Mouse (Mus musculus): ENCODE data around the gene Capn11. TPM values are rescaled to one million over a fixed set of nuclear protein-coding genes. Genes with fewer than 3 reads are reported as not detected.

Gene Capn11
- polyA plus RNA-seq, 1 experiment from 2014 or later = 0.05 TPM

GRCm38 (mm10) chr17:45589236-45589635 is 69.9 kb downstream of the Capn11 start:
- ATAC-seq (ENCODE audit: low read depth) = no peak

GRCm38 (mm10) chr17:45588370-45588769 is 70.8 kb downstream of the Capn11 start:
- no peak overlapping the region for H3K4me3 ChIP-seq (replicated peaks)
- H3K36me3 ChIP-seq = peaks cover 84% of the 10 kb centered on the region
- H3K9ac ChIP-seq = no peak overlapping the region
- ATAC-seq (ENCODE audit: low read depth) (no peak), DNase-seq (no peak)
- no peaks in the 10 kb centered on the region for H3K27me3 ChIP-seq
- H3K9me3 ChIP-seq (replicated peaks) = no peaks in the 10 kb centered on the region
- H3K4me1 ChIP-seq (replicated peaks) = peaks cover 78% of the 10 kb centered on the region
- WGBS (ENCODE audit: insufficient replicate concordance) = 92% methylated on average over 7 of the region's 7 CpGs
- H3K27ac ChIP-seq = no peak overlapping the region
- no peak overlapping the region for H3K4me2 ChIP-seq

More at GRCm38 (mm10) chr17:45589236-45589635, 69.9 kb downstream of the Capn11 start:
- no peak overlapping the region for H3K4me2 ChIP-seq
- H3K27me3 ChIP-seq = no peaks in the 10 kb centered on the region
- H3K27ac ChIP-seq = no peak overlapping the region
- no peak for DNase-seq
- H3K4me3 ChIP-seq (replicated peaks) = no peak overlapping the region
- H3K36me3 ChIP-seq = peaks cover 80% of the 10 kb centered on the region
- no peak overlapping the region; the same call in 1 of the 2 replicates for H3K9ac ChIP-seq
- no peaks in the 10 kb centered on the region for H3K9me3 ChIP-seq (replicated peaks)
- WGBS (ENCODE audit: insufficient replicate concordance) = 96% methylated on average over 7 of the region's 7 CpGs
- H3K4me1 ChIP-seq (replicated peaks) = peaks cover 78% of the 10 kb centered on the region

GRCm38 (mm10) chr17:45586449-45586837 is 72.7 kb downstream of the Capn11 start:
- Histone ChIP-seq H3K27ac (peak overlapping the region; percentile 93), H3K9ac (no peak overlapping the region), H3K27me3 (no peaks in the 10 kb centered on the region), H3K4me3 (replicated peaks) (no peak overlapping the region), H3K9me3 (replicated peaks) (no peaks in the 10 kb centered on the region), H3K36me3 (peaks cover 77% of the 10 kb centered on the region), H3K4me1 (replicated peaks) (peaks cover 78% of the 10 kb centered on the region), H3K4me2 (no peak overlapping the region)
- ATAC-seq (ENCODE audit: low read depth) = no peak
- 86% methylated on average over 3 of the region's 3 CpGs for WGBS (ENCODE audit: insufficient replicate concordance)
- peak; percentile 51 for DNase-seq

- Histone ChIP-seq H3K9ac (no peak overlapping the region), H3K4me3 (replicated peaks) (no peak overlapping the region), H3K27me3 (no peaks in the 10 kb centered on the region), H3K4me2 (0 out of 2 replicates have a peak overlapping the region, but pooled peaks have one; percentile 11), H3K9me3 (replicated peaks) (no peaks in the 10 kb centered on the region), H3K27ac (peak overlapping the region; percentile 93), H3K36me3 (peaks cover 71% of the 10 kb centered on the region), H3K4me1 (replicated peaks) (peaks cover 77% of the 10 kb centered on the region)
- WGBS (ENCODE audit: insufficient replicate concordance) = 78% methylated on average over 23 of the region's 23 CpGs
- no peak for DNase-seq
- ATAC-seq (ENCODE audit: low read depth) = no peak
Measured at GRCm38 (mm10) chr17:45585725-45586448, 73.2 kb downstream of the Capn11 start.

- DNase-seq (peak; percentile 58), ATAC-seq (ENCODE audit: low read depth) (peak; percentile 39)
- H3K27me3 ChIP-seq = no peaks in the 10 kb centered on the region
- H3K27ac ChIP-seq = peak overlapping the region; percentile 93
- H3K9me3 ChIP-seq (replicated peaks) = no peaks in the 10 kb centered on the region
- H3K4me1 ChIP-seq (replicated peaks) = peaks cover 74% of the 10 kb centered on the region
- no peak overlapping the region for H3K4me2 ChIP-seq
- 37% methylated on average over 14 of the region's 14 CpGs for WGBS (ENCODE audit: insufficient replicate concordance)
- peaks cover 63% of the 10 kb centered on the region for H3K36me3 ChIP-seq
- H3K9ac ChIP-seq = peak overlapping the region; percentile 19; the same call in 1 of the 2 replicates
- no peak overlapping the region for H3K4me3 ChIP-seq (replicated peaks)
Measured at GRCm38 (mm10) chr17:45584939-45585678, 74.0 kb downstream of the Capn11 start.

GRCm38 (mm10) chr17:45584096-45584896 is 74.8 kb downstream of the Capn11 start:
- Histone ChIP-seq H3K4me2 (no peak overlapping the region; the same call in 1 of the 2 replicates), H3K36me3 (peaks cover 55% of the 10 kb centered on the region), H3K9me3 (replicated peaks) (no peaks in the 10 kb centered on the region), H3K4me1 (replicated peaks) (peaks cover 75% of the 10 kb centered on the region), H3K27ac (peak overlapping the region; percentile 93), H3K9ac (peak overlapping the region; percentile 19; the same call in 1 of the 2 replicates), H3K4me3 (replicated peaks) (no peak overlapping the region), H3K27me3 (no peaks in the 10 kb centered on the region)
- WGBS (ENCODE audit: insufficient replicate concordance) = 52% methylated on average over 12 of the region's 12 CpGs
- no peak for DNase-seq
- ATAC-seq (ENCODE audit: low read depth) = no peak

- peak overlapping the region; percentile 52 for H3K4me2 ChIP-seq
- H3K27me3 ChIP-seq = no peaks in the 10 kb centered on the region
- ATAC-seq (ENCODE audit: low read depth) = peak; percentile 6; the same call in 1 of the 2 replicates
- peak overlapping the region; percentile 93 for H3K27ac ChIP-seq
- H3K9me3 ChIP-seq (replicated peaks) = no peaks in the 10 kb centered on the region
- peaks cover 41% of the 10 kb centered on the region for H3K36me3 ChIP-seq
- WGBS (ENCODE audit: insufficient replicate concordance) = 41% methylated on average over 6 of the region's 6 CpGs
- H3K4me3 ChIP-seq (replicated peaks) = no peak overlapping the region
- H3K4me1 ChIP-seq (replicated peaks) = peaks cover 84% of the 10 kb centered on the region
- H3K9ac ChIP-seq = 0 out of 2 replicates have a peak overlapping the region, but pooled peaks have one; percentile 22
- peak; percentile 45 for DNase-seq
Measured at GRCm38 (mm10) chr17:45582715-45583355, 76.3 kb downstream of the Capn11 start.

- H3K4me3 ChIP-seq (replicated peaks) = no peak overlapping the region
- peak overlapping the region; percentile 93 for H3K27ac ChIP-seq
- 37% methylated on average over 6 of the region's 6 CpGs for WGBS (ENCODE audit: insufficient replicate concordance)
- ATAC-seq (ENCODE audit: low read depth) (peak; percentile 79), DNase-seq (peak; percentile 65)
- peaks cover 34% of the 10 kb centered on the region for H3K36me3 ChIP-seq
- no peaks in the 10 kb centered on the region for H3K27me3 ChIP-seq
- H3K9me3 ChIP-seq (replicated peaks) = no peaks in the 10 kb centered on the region
- peaks cover 84% of the 10 kb centered on the region for H3K4me1 ChIP-seq (replicated peaks)
- 0 out of 2 replicates have a peak overlapping the region, but pooled peaks have one; percentile 22 for H3K9ac ChIP-seq
- peak overlapping the region; percentile 52 for H3K4me2 ChIP-seq
Measured at GRCm38 (mm10) chr17:45582188-45582587, 76.9 kb downstream of the Capn11 start.

GRCm38 (mm10) chr17:45581567-45581983 is 77.5 kb downstream of the Capn11 start:
- peak; percentile 27 for ATAC-seq (ENCODE audit: low read depth)
- Histone ChIP-seq H3K4me2 (peak overlapping the region; percentile 52), H3K4me3 (replicated peaks) (no peak overlapping the region), H3K4me1 (replicated peaks) (peaks cover 84% of the 10 kb centered on the region), H3K27ac (peak overlapping the region; percentile 93), H3K27me3 (no peaks in the 10 kb centered on the region), H3K9ac (peak overlapping the region; percentile 20; the same call in 1 of the 2 replicates), H3K36me3 (peaks cover 28% of the 10 kb centered on the region), H3K9me3 (replicated peaks) (no peaks in the 10 kb centered on the region)
- DNase-seq = peak; percentile 71
- whole genome bisulfite sequencing (ENCODE audit: insufficient replicate concordance) = 8% methylated on average over 2 of the region's 2 CpGs

GRCm38 (mm10) chr17:45580958-45581477 is 78.1 kb downstream of the Capn11 start:
- Histone ChIP-seq H3K27ac (peak overlapping the region; percentile 71), H3K4me3 (replicated peaks) (no peak overlapping the region), H3K36me3 (peaks cover 22% of the 10 kb centered on the region), H3K4me2 (no peak overlapping the region), H3K9ac (peak overlapping the region; percentile 30), H3K9me3 (replicated peaks) (no peaks in the 10 kb centered on the region), H3K4me1 (replicated peaks) (peaks cover 79% of the 10 kb centered on the region), H3K27me3 (no peaks in the 10 kb centered on the region)
- DNase-seq (no peak), ATAC-seq (ENCODE audit: low read depth) (no peak)
- 36% methylated on average over 12 of the region's 12 CpGs for WGBS (ENCODE audit: insufficient replicate concordance)
